Mouse (Mus musculus) forebrain, embryonic 14.5 days (tissue): ENCODE results near the gene Ubap1. TPM values are rescaled to one million over a fixed set of nuclear protein-coding genes. Genes with fewer than 3 reads are reported as not detected.

Experiments used
- ATAC-seq: fragments of 200-750 bp; cut with Nextera tagmentation; 2 replicates; pipeline ENCODE4 v1.8.0; 2017; ENCODE audit warnings: mild to moderate bottlenecking, moderate library complexity
- DNase-seq: peaks from one replicate; pipeline ENCODE4 v3.0.0-alpha.2; 2015; ENCODE audit warnings: low spot score
- H3K27ac ChIP-seq: fragments of 300-500 bp; sonication (generic); 2 replicates; pipeline ENCODE4 v1.5.1; 2014; ENCODE audit warnings: low read depth, mild to moderate bottlenecking, control low read depth, low read length, moderate library complexity
- H3K27me3 ChIP-seq: fragments of 300-500 bp; sonication (generic); replicated peaks from 2 replicates; pipeline ENCODE4 v1.6.1; 2014; ENCODE audit warnings: low read length, control low read depth, mixed read lengths; ENCODE audit not compliant: control insufficient read depth, insufficient read depth
- H3K36me3 ChIP-seq: fragments of 300-500 bp; sonication (generic); 2 replicates; pipeline ENCODE4 v1.6.1; 2014; ENCODE audit warnings: low read length, control low read depth; ENCODE audit not compliant: control insufficient read depth, insufficient read depth
- H3K4me1 ChIP-seq: fragments of 300-500 bp; sonication (generic); 2 replicates; pipeline ENCODE4 v1.6.1; 2014; ENCODE audit warnings: antibody characterized with exemption, low read length, control low read depth; ENCODE audit not compliant: control insufficient read depth, insufficient read depth
- H3K4me2 ChIP-seq: fragments of 300-500 bp; sonication (generic); 2 replicates; pipeline ENCODE4 v1.6.1; 2014; ENCODE audit warnings: mild to moderate bottlenecking, control low read depth, low read length
- H3K4me3 ChIP-seq: fragments of 300-500 bp; sonication (generic); 2 replicates; pipeline ENCODE4 v1.5.1; 2014; ENCODE audit warnings: low read depth, low read length, control low read depth
- H3K9ac ChIP-seq: fragments of 300-500 bp; sonication (generic); 2 replicates; pipeline ENCODE4 v1.6.1; 2014; ENCODE audit warnings: mild to moderate bottlenecking, low read length, control low read depth, moderate library complexity
- H3K9me3 ChIP-seq: fragments of 300-500 bp; sonication (generic); replicated peaks from 2 replicates; pipeline ENCODE4 v1.6.1; 2016; ENCODE audit warnings: low read length, control low read depth, mixed read lengths; ENCODE audit not compliant: control insufficient read depth
- WGBS: fragments of 180-500 bp; shearing (Covaris S2); extraction: QIAGEN DNeasy Blood & Tissue Kit; methylation state at CpG from one replicate; pipeline ENCODE4 v1.1.7; 2014; 5-methylcytosine and 5-hydroxymethylcytosine counted together
- polyA plus RNA-seq: library from polyadenylated mRNA; unstranded; fragments of >200 nt; fragmentation: Nextera tagmentation; extraction: Ambion mirVana; gene quantifications from 2 replicates; pipeline ENCODE4 v1.2.1, GENCODE M21; 2014

Gene Ubap1
- polyA plus RNA-seq, 1 experiment from 2014 or later, result 59.6 TPM

DNA sequence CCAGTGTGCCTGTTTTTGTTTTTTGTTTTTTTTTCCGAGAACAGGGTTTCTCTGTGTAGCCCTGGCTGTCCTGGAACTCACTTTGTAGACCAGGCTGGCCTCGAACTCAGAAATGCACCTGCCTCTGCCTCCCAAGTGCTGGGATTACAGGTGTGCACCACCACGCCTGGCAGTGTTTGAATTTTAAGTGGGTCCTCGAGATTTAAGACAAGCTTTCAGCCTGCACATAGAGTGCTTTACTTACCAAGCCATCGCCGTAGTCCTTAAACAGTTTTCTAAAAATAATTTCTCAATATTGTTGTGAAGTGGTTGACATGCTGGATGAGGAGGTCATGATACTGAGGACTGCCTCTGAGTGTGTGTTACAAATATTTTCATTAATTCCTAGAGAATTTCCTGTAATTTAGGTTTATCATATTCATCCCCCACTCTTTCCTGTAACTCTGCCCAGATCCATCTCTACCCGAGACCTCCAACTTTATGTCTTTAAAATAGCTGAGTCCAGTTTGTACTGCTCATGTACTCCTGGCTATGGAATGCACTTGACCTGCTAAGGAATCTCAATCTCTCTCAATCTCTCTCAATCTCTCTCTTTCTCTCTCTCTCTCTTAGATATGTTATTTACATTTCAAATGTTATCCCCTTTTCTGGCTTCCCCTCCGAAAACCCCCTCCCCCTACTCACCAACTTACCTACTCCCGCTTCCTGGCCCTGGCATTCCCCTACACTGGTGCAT, 21.1 kb downstream of the Ubap1 start:
- ATAC-seq, result no peak
- no peak overlapping the region for H3K4me2 ChIP-seq
- H3K36me3 ChIP-seq, result peaks cover 32% of the 10 kb centered on the region
- WGBS, result 95% methylated on average over 9 of the region's 9 CpGs
- H3K4me3 ChIP-seq, result no peak overlapping the region
- H3K9ac ChIP-seq, result no peak overlapping the region
- no peak for DNase-seq
- no peaks in the 10 kb centered on the region for H3K9me3 ChIP-seq
- H3K27me3 ChIP-seq, result no peaks in the 10 kb centered on the region
- no peaks in the 10 kb centered on the region for H3K4me1 ChIP-seq
- no peak overlapping the region for H3K27ac ChIP-seq

DNA sequence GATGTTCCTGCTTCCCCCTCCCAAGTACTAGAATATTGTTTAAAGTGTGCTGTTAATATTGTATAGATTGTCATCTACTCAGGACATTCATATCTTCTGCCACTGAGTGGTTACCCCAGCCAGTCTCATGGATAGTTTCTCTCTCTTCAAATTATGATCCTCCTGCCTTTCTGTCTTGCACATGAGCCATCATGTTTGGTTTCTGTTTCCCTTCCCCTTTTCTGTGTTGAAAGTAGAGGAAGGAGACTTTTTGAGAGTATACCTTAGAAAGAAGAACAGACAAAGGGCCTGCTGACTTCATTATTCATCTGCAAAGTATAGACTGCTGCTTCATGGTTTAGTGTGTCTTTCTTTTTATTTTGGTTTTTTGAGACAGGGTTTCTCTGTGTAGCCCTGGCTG, 28.8 kb downstream of the Ubap1 start:
- H3K27me3 ChIP-seq, result no peaks in the 10 kb centered on the region
- H3K9me3 ChIP-seq, result no peaks in the 10 kb centered on the region
- H3K36me3 ChIP-seq, result peaks cover 70% of the 10 kb centered on the region
- ATAC-seq, result no peak
- H3K4me3 ChIP-seq, result no peak overlapping the region
- H3K9ac ChIP-seq, result no peak overlapping the region
- no peaks in the 10 kb centered on the region for H3K4me1 ChIP-seq
- DNase-seq, result no peak
- H3K4me2 ChIP-seq, result no peak overlapping the region
- no peak overlapping the region for H3K27ac ChIP-seq

DNA sequence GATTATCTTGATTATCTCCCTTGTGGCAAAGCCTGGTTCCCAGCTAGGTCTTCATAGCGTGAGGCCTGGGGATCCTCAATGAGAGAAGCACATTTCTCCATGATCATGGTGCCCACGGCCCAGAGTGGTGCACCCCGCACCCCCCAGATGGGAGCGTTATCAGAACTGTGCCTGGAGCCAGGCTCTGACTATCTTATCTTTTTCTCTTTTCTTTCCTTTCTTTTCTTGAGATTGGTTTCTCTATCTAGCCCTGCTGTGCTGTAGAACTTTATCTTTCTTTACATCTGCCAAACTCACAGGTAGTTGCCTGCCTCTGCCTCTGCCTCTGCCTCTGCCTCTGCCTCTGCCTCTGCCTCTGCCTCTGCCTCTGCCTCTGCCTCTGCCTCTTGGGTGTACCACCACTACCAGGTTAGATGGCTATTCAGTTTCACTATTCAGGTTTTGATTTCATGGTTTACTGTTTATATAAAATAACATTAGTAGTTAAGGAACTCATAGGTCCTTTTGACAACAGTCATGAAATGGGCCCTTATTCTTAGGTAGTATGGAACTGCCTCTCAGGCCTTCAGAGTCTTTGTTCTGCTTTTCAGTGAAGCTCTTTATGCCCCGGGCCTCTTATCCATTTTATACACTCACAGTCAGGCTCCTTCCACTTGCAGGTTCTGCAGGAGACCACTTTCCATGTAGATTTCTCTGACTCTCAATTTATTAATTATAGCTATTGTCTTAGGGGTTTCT, 32.6 kb downstream of the Ubap1 start:
- peaks cover 71% of the 10 kb centered on the region for H3K36me3 ChIP-seq
- H3K27ac ChIP-seq, result no peak overlapping the region
- H3K9me3 ChIP-seq, result no peaks in the 10 kb centered on the region
- H3K4me1 ChIP-seq, result no peaks in the 10 kb centered on the region
- 95% methylated on average over 5 of the region's 5 CpGs for WGBS
- DNase-seq, result no peak
- H3K9ac ChIP-seq, result no peak overlapping the region
- H3K4me2 ChIP-seq, result no peak overlapping the region
- no peaks in the 10 kb centered on the region for H3K27me3 ChIP-seq
- no peak for ATAC-seq
- H3K4me3 ChIP-seq, result no peak overlapping the region

DNA sequence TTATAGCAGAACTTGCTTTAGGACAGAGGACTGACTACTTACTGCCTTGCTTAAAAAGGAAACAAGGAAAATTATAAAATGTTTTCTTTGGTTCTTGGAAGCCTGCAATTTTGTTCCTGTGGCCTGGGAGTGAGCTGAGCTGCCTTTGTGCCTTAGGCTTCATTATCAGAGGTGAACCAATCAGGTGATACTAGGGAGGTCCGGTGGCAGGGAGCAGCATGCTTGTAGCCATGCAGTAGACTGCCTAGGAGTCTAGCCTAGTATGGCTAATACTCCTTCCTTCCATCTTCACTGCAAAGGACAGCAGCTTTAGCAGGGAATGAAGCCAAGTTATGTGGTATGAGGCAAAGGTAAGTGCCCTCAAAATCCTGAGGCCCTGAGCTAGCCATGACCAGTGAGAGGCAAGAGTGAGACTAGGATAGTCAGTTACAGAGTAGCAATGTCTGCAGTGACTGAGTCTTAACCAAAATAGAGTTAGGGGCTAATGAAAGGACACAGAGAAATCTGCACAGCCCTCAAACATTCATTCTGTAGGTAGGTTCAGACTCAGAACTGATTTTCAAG, 37.7 kb downstream of the Ubap1 start:
- H3K27me3 ChIP-seq, result no peaks in the 10 kb centered on the region
- WGBS, result 82% methylated on average over 1 of the region's 1 CpGs
- H3K9me3 ChIP-seq, result no peaks in the 10 kb centered on the region
- H3K4me2 ChIP-seq, result no peak overlapping the region
- H3K27ac ChIP-seq, result no peak overlapping the region
- ATAC-seq (no peak), DNase-seq (no peak)
- peaks cover 65% of the 10 kb centered on the region for H3K36me3 ChIP-seq
- no peak overlapping the region for H3K9ac ChIP-seq
- H3K4me3 ChIP-seq, result no peak overlapping the region
- H3K4me1 ChIP-seq, result no peaks in the 10 kb centered on the region

DNA sequence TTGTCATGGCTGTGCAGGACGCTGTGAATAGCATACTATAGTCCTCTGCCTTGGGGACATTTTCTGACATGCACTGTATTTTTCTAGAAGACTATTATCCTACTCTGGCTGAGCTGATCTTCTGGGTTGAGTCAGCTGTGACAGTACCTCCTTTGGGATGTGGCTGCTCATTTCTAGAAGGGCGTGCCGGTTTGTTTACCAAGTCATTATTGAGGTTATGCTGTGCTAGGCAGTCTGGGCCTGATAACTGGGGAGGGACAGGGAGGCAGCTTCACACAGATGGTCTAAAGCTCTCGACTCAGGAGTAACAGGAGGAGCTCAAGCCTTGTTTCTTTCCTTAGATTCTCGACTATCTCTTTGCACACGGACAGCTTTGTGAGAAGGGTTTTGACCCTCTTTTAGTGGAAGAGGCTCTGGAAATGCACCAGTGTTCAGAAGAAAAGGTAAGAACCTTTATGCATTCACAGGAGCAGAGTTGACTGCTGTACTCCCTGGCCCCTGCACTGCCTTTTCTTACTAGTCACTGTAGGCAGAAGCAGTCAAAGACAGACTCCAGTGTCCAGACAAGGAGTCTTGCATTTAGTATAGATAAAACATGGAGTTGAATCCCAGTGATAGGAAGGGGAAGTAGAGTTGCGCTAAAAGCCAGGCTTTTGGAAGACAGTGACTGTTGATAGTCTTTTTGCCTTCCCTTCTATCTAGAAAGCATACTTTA, 39.1 kb downstream of the Ubap1 start:
- Histone ChIP-seq H3K4me3 (no peak overlapping the region), H3K27ac (no peak overlapping the region), H3K9me3 (no peaks in the 10 kb centered on the region), H3K4me1 (no peaks in the 10 kb centered on the region), H3K4me2 (no peak overlapping the region), H3K36me3 (peaks cover 70% of the 10 kb centered on the region), H3K27me3 (no peaks in the 10 kb centered on the region), H3K9ac (no peak overlapping the region)
- 86% methylated on average over 7 of the region's 7 CpGs for WGBS
- ATAC-seq, result no peak
- no peak for DNase-seq

DNA sequence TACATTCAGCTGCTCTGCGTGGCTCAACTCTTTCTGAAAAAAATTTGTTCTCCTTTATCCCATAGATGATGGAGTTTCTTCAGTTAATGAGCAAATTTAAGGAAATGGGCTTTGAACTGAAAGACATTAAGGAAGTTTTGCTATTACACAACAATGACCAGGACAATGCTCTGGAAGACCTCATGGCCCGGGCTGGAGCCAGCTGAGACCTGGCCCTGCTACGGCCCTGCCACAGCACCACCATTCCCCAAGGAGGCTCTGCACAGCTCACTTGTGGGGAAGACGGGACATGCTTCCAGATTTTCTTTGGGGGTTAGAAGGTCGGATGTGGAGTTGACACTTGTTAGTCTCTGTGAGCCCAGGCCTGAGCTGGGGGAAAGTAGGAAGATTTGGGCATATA, 39.8 kb downstream of the Ubap1 start:
- Histone ChIP-seq H3K4me3 (no peak overlapping the region), H3K9ac (no peak overlapping the region), H3K4me2 (no peak overlapping the region), H3K9me3 (no peaks in the 10 kb centered on the region), H3K4me1 (no peaks in the 10 kb centered on the region), H3K27me3 (no peaks in the 10 kb centered on the region), H3K27ac (no peak overlapping the region), H3K36me3 (peaks cover 74% of the 10 kb centered on the region)
- no peak for ATAC-seq
- no peak for DNase-seq
- WGBS, result 93% methylated on average over 5 of the region's 5 CpGs

DNA sequence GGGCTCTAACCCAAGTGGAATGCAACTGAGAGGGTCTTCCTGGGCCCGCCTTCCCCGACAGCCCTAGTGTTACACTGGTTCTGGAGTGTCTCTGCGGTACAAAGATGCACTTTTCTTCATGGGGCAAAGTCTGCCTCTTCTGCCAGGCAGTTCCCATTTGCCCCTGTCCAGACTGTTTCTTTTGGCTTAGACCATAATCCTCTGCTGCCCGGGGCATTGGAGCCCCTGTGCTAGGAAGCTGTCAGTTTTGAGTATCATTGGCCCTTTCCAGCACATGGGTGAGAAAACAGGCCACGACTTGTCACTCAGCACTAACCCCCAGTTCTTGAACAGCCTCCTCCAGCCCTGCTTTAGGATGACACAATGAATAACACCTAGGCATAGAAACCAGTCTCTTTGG, 40.4 kb downstream of the Ubap1 start:
- 88% methylated on average over 5 of the region's 5 CpGs for WGBS

DNA sequence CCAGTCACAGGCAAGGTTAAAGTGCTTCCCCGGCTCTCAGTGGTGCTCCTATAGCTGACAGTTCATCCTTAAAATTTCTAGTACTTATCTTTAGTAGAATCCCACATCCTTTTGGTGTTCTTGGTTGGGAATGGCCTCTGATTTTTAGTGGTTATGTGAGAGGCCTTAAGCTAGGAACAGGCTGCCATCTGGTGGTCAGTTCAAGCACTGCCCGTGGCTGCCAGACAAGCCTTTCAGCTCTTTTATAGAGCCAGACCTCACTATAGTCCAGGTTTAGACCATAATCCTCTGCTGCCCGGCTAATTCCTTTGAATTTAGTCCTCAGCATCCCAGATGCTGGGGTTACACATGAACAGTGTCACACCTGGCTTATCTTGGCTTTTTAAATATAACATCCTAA, 41.3 kb downstream of the Ubap1 start:
- Histone ChIP-seq H3K4me3 (no peak overlapping the region), H3K27ac (no peak overlapping the region), H3K4me2 (no peak overlapping the region), H3K4me1 (no peaks in the 10 kb centered on the region), H3K27me3 (no peaks in the 10 kb centered on the region), H3K9me3 (no peaks in the 10 kb centered on the region), H3K9ac (no peak overlapping the region), H3K36me3 (peaks cover 79% of the 10 kb centered on the region)
- DNase-seq (peak; percentile 90), ATAC-seq (peak; percentile 67)
- 26% methylated on average over 3 of the region's 3 CpGs for WGBS

More for the DNA sequence above, 40.4 kb downstream of the Ubap1 start:
- no peaks in the 10 kb centered on the region for H3K4me1 ChIP-seq
- no peak overlapping the region for H3K4me2 ChIP-seq
- no peak overlapping the region for H3K4me3 ChIP-seq
- DNase-seq (no peak), ATAC-seq (no peak)
- no peaks in the 10 kb centered on the region for H3K27me3 ChIP-seq
- no peak overlapping the region for H3K9ac ChIP-seq
- peaks cover 74% of the 10 kb centered on the region for H3K36me3 ChIP-seq
- no peak overlapping the region for H3K27ac ChIP-seq
- no peaks in the 10 kb centered on the region for H3K9me3 ChIP-seq
